Comparison of ENCODE assay signal across 8 mouse cellular contexts in the genomic region with DNA sequence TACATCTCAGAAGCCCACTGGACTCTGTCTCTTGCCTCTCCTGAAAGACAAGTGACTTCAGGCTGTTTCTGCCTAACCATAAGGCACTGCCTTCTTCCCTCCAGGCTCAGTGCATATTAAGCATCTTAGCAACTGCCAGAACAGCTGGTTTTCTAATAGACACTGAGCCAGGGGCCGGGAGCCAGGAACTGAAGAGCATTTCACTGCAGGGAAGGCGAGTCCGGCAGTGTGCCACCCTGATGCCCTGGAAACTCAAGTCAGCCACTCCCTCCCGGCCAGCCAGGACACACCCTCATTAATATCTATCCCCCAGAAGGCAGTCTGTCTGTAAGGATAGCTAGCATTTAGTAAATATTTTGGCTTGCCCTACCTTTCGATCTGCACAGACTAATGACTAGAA. TPM values are rescaled to one million over a fixed set of nuclear protein-coding genes. Genes with fewer than 3 reads are reported as not detected.
DNase-seq lines count a peak whose midpoint lies in the region; ATAC-seq and TF ChIP-seq lines count a peak whose summit lies in the region.

No protein-coding gene starts in this region.

- 47% methylated on average over 5 of the region's 5 CpGs for WGBS in hindbrain, embryonic 15.5 days
- 69% methylated on average over 5 of the region's 5 CpGs for WGBS in hindbrain, embryonic 11.5 days

- no peak overlapping the region for H3K9ac ChIP-seq in hindbrain, embryonic 15.5 days
- no peak overlapping the region for H3K9ac ChIP-seq in hindbrain, embryonic 11.5 days (ENCODE audit: low read depth, low read length)

- no peak for TF ChIP-seq CTCF in brain, embryonic 14.5 days (IDR thresholded peaks at IDR 0.05; ENCODE audit: borderline replicate concordance, extremely low read depth, insufficient read depth, insufficient read length)

- H3K4me1 ChIP-seq in hindbrain, embryonic 15.5 days (replicated peaks) = peaks cover 4% of the 10 kb centered on the region; the same call in 1 of the 2 replicates
- H3K4me1 ChIP-seq in hindbrain, embryonic 11.5 days (replicated peaks; ENCODE audit: control insufficient read depth, insufficient read depth, low read length) = no peaks in the 10 kb centered on the region

- H3K27me3 ChIP-seq in hindbrain, embryonic 15.5 days = no peaks in the 10 kb centered on the region
- H3K27me3 ChIP-seq in hindbrain, embryonic 11.5 days (ENCODE audit: control insufficient read depth, insufficient read depth, low read length) = no peaks in the 10 kb centered on the region

- H3K9me3 ChIP-seq in hindbrain, embryonic 15.5 days = no peaks in the 10 kb centered on the region
- no peaks in the 10 kb centered on the region for H3K9me3 ChIP-seq in hindbrain, embryonic 11.5 days (ENCODE audit: control insufficient read depth, low read length)

- H3K36me3 ChIP-seq in hindbrain, embryonic 15.5 days = peaks cover 10% of the 10 kb centered on the region; the same call in 1 of the 2 replicates
- H3K36me3 ChIP-seq in hindbrain, embryonic 11.5 days (ENCODE audit: control insufficient read depth, insufficient read depth, low read length) = no peaks in the 10 kb centered on the region

- intact Hi-C loops in gastrocnemius, postnatal 36 days (cut with DNase I) = no loop called here

- ATAC-seq in hindbrain, embryonic 15.5 days (ENCODE audit: low FRiP score, low read depth) = peak; percentile 71
- no peak for ATAC-seq in hindbrain, embryonic 11.5 days (ENCODE audit: low FRiP score)

- no peak overlapping the region for H3K4me3 ChIP-seq in hindbrain, embryonic 15.5 days
- no peak overlapping the region for H3K4me3 ChIP-seq in hindbrain, embryonic 11.5 days (ENCODE audit: low read depth, low read length)

- H3K27ac ChIP-seq in hindbrain, embryonic 15.5 days (replicated peaks) = no peak overlapping the region
- no peak overlapping the region for H3K27ac ChIP-seq in hindbrain, embryonic 11.5 days (ENCODE audit: low read depth, low read length)

- no peak for TF ChIP-seq POLR2A in brain, embryonic 14.5 days (IDR thresholded peaks at IDR 0.05; ENCODE audit: borderline replicate concordance, extremely low read depth, insufficient read depth, insufficient read length, poor library complexity, severe bottlenecking)

- DNase-seq in hindbrain, embryonic 11.5 days (ENCODE audit: low spot score) = no peak
- peak; percentile 55 for DNase-seq in brain, embryonic 14.5 days (ENCODE audit: low read depth)
- peak; percentile 65 to 79 for DNase-seq in gastrocnemius, postnatal 36 days
- peak; percentile 59 for DNase-seq in lung, postnatal 10 days
- DNase-seq in yolk sac, embryonic 10.5 days (ENCODE audit: low spot score) = no peak
- no peak for DNase-seq in right cerebral cortex, postnatal 25 days
- no peak for DNase-seq in ovary, postnatal 36 days (ENCODE audit: low spot score)

- no peak overlapping the region for H3K4me2 ChIP-seq in hindbrain, embryonic 15.5 days
- H3K4me2 ChIP-seq in hindbrain, embryonic 11.5 days (replicated peaks; ENCODE audit: low read depth, low read length) = no peak overlapping the region

RNA-seq across cellular contexts. Expression of a gene that starts 12.1 kb away (rescaled TPM):
- polyA plus RNA-seq in hindbrain, embryonic 15.5 days (2015; fragmentation: Nextera tagmentation; extraction: Ambion mirVana) = 6.4 and 6.9 TPM in 2 replicates
- 23.9 and 29.3 TPM in 2 replicates for polyA plus RNA-seq in hindbrain, embryonic 11.5 days (2014; fragmentation: Nextera tagmentation; extraction: Ambion mirVana)
- polyA plus RNA-seq in brain, embryonic 14.5 days (2012; rRNA removed) = 4.0 and 7.1 TPM in 2 replicates
- under 1 TPM; 0.26 to 0.62 TPM for total RNA-seq in gastrocnemius, postnatal 36 days (2021)

Comparison
In these comparisons a context has a peak if more than half of its experiments do, and no peak if none do; other contexts are left out.
1. DNase-seq: peak in brain, embryonic 14.5 days (single experiment), gastrocnemius, postnatal 36 days (2 of 2) and lung, postnatal 10 days (single experiment); none in hindbrain, embryonic 11.5 days (single experiment), yolk sac, embryonic 10.5 days (single experiment), right cerebral cortex, postnatal 25 days (single experiment) and ovary, postnatal 36 days (single experiment).